Mouse (Mus musculus) hindbrain, postnatal 0 days (tissue): ENCODE data around the gene Vat1l. TPM values are rescaled to one million over a fixed set of nuclear protein-coding genes. Genes with fewer than 3 reads are reported as not detected.
A peak's percentile ranks its signal among the peaks of the same experiment; 100 is the strongest.

Experiments
- ATAC-seq: fragments of 200-750 bp; cut with Nextera tagmentation; 2 replicates; pipeline ENCODE4 v1.8.0; 2017; ENCODE audit warnings: mild to moderate bottlenecking, moderate TSS enrichment, moderate library complexity
- DNase-seq: peaks from one replicate; pipeline ENCODE4 v3.0.0-alpha.2; 2015; ENCODE audit warnings: low spot score
- H3K27ac ChIP-seq: fragments of 300-500 bp; sonication (generic); 2 replicates; pipeline ENCODE4 v1.5.1; 2014; ENCODE audit warnings: mild to moderate bottlenecking
- H3K27me3 ChIP-seq: fragments of 300-500 bp; sonication (generic); 2 replicates; pipeline ENCODE4 v1.6.1; 2014; ENCODE audit warnings: low read length, mixed read lengths; ENCODE audit not compliant: insufficient read depth
- H3K36me3 ChIP-seq: fragments of 300-500 bp; sonication (generic); 2 replicates; pipeline ENCODE4 v1.6.1; 2014; ENCODE audit warnings: low read length, mixed read lengths; ENCODE audit not compliant: insufficient read depth
- H3K4me1 ChIP-seq: fragments of 300-500 bp; sonication (generic); 2 replicates; pipeline ENCODE4 v1.6.1; 2014; ENCODE audit warnings: antibody characterized with exemption, low read length, mixed read lengths; ENCODE audit not compliant: insufficient read depth
- H3K4me2 ChIP-seq: fragments of 300-500 bp; sonication (generic); 2 replicates; pipeline ENCODE4 v1.6.1; 2014; ENCODE audit warnings: low read depth, mild to moderate bottlenecking, low read length, moderate library complexity, mixed read lengths
- H3K4me3 ChIP-seq: fragments of 300-500 bp; sonication (generic); 2 replicates; pipeline ENCODE4 v1.5.1; 2014; ENCODE audit warnings: low read length
- H3K9ac ChIP-seq: fragments of 300-500 bp; sonication (generic); replicated peaks from 2 replicates; pipeline ENCODE4 v1.6.1; 2014; ENCODE audit warnings: mild to moderate bottlenecking, low read length, moderate library complexity, mixed read lengths
- H3K9me3 ChIP-seq: fragments of 300-500 bp; sonication (generic); 2 replicates; pipeline ENCODE4 v1.6.1; 2016; ENCODE audit warnings: low read length, mixed read lengths
- CTCF ChIP-seq: IDR thresholded peaks from 2 replicates; pipeline ENCODE4 v1.5.1; 2016; ENCODE audit warnings: antibody characterized with exemption, control low read depth, low read depth
- WGBS: fragments of 180-500 bp; shearing (Covaris S2); extraction: QIAGEN DNeasy Blood & Tissue Kit; methylation state at CpG from one replicate; pipeline ENCODE4 v1.1.7; 2014; 5-methylcytosine and 5-hydroxymethylcytosine counted together
- polyA plus RNA-seq: library from polyadenylated mRNA; unstranded; fragments of >200 nt; fragmentation: Nextera tagmentation; extraction: Ambion mirVana; gene quantifications from 2 replicates; pipeline ENCODE4 v1.2.1, GENCODE M21; 2015
- total RNA-seq: library from RNA; depleted of rRNA; stranded (reverse); fragments of >200 nt; gene quantifications from 2 replicates; pipeline ENCODE4 v1.2.3, GENCODE M21; 2014

Gene Vat1l
- total and polyA plus RNA-seq, 2 experiments from 2014 or later, result 74.0 to 175 TPM

- WGBS, result 26% methylated on average over 11 of the region's 11 CpGs
- no peak overlapping the region for H3K4me3 ChIP-seq
- H3K36me3 ChIP-seq, result no peaks in the 10 kb centered on the region
- no peaks in the 10 kb centered on the region for H3K9me3 ChIP-seq
- peak; percentile 66; the same call in 1 of the 2 replicates for ATAC-seq
- no peak overlapping the region for H3K9ac ChIP-seq
- peak overlapping the region; percentile 32 for H3K27ac ChIP-seq
- DNase-seq, result peak; percentile 71
- no peak for TF ChIP-seq CTCF
- no peaks in the 10 kb centered on the region for H3K27me3 ChIP-seq
- peaks cover 4% of the 10 kb centered on the region for H3K4me1 ChIP-seq
- H3K4me2 ChIP-seq, result peak overlapping the region; percentile 4; the same call in 1 of the 2 replicates
Observed at GRCm38 (mm10) chr8:114294889-114295748, 89.7 kb downstream of the Vat1l start.

GRCm38 (mm10) chr8:114295749-114296067 lies 90.3 kb downstream of the Vat1l start:
- no peak overlapping the region for H3K4me3 ChIP-seq
- no peaks in the 10 kb centered on the region for H3K27me3 ChIP-seq
- DNase-seq (no peak), ATAC-seq (no peak)
- H3K36me3 ChIP-seq, result no peaks in the 10 kb centered on the region
- no peak for TF ChIP-seq CTCF
- H3K9me3 ChIP-seq, result no peaks in the 10 kb centered on the region
- peak overlapping the region; percentile 32; the same call in 1 of the 2 replicates for H3K27ac ChIP-seq
- no peak overlapping the region for H3K9ac ChIP-seq
- 41% methylated on average over 3 of the region's 3 CpGs for WGBS
- H3K4me1 ChIP-seq, result peaks cover 4% of the 10 kb centered on the region
- no peak overlapping the region for H3K4me2 ChIP-seq

- no peak for DNase-seq
- Histone ChIP-seq H3K4me1 (peaks cover 4% of the 10 kb centered on the region), H3K36me3 (no peaks in the 10 kb centered on the region), H3K4me3 (no peak overlapping the region), H3K4me2 (no peak overlapping the region), H3K27me3 (no peaks in the 10 kb centered on the region), H3K27ac (no peak overlapping the region), H3K9me3 (no peaks in the 10 kb centered on the region), H3K9ac (no peak overlapping the region)
- TF ChIP-seq CTCF, result no peak
- 26% methylated on average over 2 of the region's 2 CpGs for WGBS
- ATAC-seq, result peak; percentile 11; the same call in 1 of the 2 replicates
Observed at GRCm38 (mm10) chr8:114298253-114298652, 92.8 kb downstream of the Vat1l start.

GRCm38 (mm10) chr8:114300072-114300471 lies 94.7 kb downstream of the Vat1l start:
- no peak overlapping the region for H3K4me2 ChIP-seq
- H3K27ac ChIP-seq, result no peak overlapping the region
- WGBS, result 56% methylated on average over 7 of the region's 7 CpGs
- H3K9me3 ChIP-seq, result no peaks in the 10 kb centered on the region
- no peaks in the 10 kb centered on the region for H3K36me3 ChIP-seq
- H3K4me1 ChIP-seq, result peaks cover 4% of the 10 kb centered on the region
- no peak overlapping the region for H3K4me3 ChIP-seq
- ATAC-seq, result 0 out of 2 replicates have a peak, but pooled peaks have one; percentile 45
- DNase-seq, result peak; percentile 34
- H3K27me3 ChIP-seq, result no peaks in the 10 kb centered on the region
- no peak overlapping the region for H3K9ac ChIP-seq
- no peak for TF ChIP-seq CTCF

- 41% methylated on average over 5 of the region's 5 CpGs for WGBS
- no peak overlapping the region for H3K4me3 ChIP-seq
- no peak for TF ChIP-seq CTCF
- H3K36me3 ChIP-seq, result no peaks in the 10 kb centered on the region
- DNase-seq, result peak; percentile 84
- peak; percentile 83 for ATAC-seq
- no peak overlapping the region for H3K9ac ChIP-seq
- no peak overlapping the region for H3K27ac ChIP-seq
- H3K9me3 ChIP-seq, result no peaks in the 10 kb centered on the region
- H3K27me3 ChIP-seq, result no peaks in the 10 kb centered on the region
- H3K4me2 ChIP-seq, result no peak overlapping the region
- H3K4me1 ChIP-seq, result no peaks in the 10 kb centered on the region
Observed at GRCm38 (mm10) chr8:114306296-114306695, 100.9 kb downstream of the Vat1l start.

- DNase-seq (peak; percentile 52), ATAC-seq (no peak)
- no peak for TF ChIP-seq CTCF
- Histone ChIP-seq H3K9ac (no peak overlapping the region), H3K4me3 (no peak overlapping the region), H3K27ac (no peak overlapping the region), H3K4me1 (no peaks in the 10 kb centered on the region), H3K4me2 (no peak overlapping the region), H3K36me3 (no peaks in the 10 kb centered on the region), H3K9me3 (no peaks in the 10 kb centered on the region), H3K27me3 (no peaks in the 10 kb centered on the region)
- 37% methylated on average over 5 of the region's 5 CpGs for WGBS
Observed at GRCm38 (mm10) chr8:114314669-114315325, 109.4 kb downstream of the Vat1l start.
